Mouse (Mus musculus): Measurements from ENCODE around the gene Cers6.

The Cers6 gene

DNA sequence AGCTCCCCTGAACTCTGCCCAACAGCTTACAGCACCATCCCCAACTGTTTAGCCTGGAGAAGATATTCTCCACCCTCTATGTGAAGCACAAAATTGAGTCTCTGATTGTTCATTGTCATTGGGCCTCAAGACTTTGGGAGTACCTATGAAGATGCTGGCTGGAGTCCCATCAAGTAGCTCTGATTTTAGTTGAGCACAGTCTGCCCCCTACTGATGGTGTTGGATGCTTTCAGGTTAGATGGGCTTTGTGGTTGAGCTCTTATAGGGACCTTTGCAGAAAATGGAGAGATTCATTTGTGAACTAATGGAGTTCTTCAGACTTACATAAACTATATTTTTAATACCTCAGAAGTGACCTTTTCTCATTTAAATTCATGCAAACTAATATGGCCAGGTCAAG is 200.1 kb downstream of the Cers6 start:
- DNase-seq (ENCODE audit: low read depth, low spot score), result peak; percentile 8

- no peak for DNase-seq (ENCODE audit: low read depth, low spot score)
These were observed 200.9 kb downstream of the Cers6 start for GRCm38 (mm10) chr2:69061910-69062689.

DNA sequence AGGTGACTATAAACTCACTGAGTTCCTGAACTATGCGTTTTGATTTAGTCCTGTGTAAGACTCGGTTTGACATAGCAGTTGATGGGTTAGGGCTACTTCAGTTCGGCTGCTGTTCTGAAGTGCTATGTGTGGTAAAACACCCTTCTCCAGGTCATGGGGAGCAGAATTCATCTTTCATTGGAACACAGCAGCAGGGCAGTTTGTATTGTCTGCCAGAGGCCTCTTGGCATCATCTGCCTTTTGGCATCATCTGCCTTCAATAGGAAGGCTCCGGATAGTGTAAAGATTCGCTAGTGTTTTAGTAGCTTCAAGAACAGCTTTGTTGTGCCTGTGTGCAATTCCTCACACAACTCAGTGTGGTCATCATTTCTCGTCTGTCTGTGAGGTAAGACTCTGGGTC is 203.5 kb downstream of the Cers6 start:
- no peak for DNase-seq (ENCODE audit: low read depth, low spot score)

GRCm38 (mm10) chr2:69071440-69072235 is 210.4 kb downstream of the Cers6 start:
- DNase-seq (ENCODE audit: low read depth, low spot score), result no peak

DNA sequence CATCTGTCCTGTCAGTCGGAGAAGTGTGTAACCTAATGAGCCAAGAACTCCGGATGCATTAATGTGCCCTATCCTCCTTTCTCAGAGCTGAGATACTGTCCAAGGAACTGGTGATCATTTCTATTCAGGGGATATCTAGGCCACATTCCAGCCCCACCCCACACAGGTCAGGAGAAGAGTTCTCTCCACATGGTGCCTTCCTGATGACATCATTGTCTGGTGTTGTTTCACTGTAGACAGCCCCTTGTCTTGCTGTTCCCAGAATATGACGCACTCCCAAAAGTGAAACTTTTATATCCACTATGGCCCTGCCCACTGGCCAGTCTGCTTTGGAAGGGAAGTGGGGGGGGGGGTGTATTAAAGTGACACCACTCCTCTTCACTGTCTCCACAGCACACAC is 215.9 kb downstream of the Cers6 start:
- DNase-seq (ENCODE audit: low read depth, low spot score), result peak; percentile 26

DNA sequence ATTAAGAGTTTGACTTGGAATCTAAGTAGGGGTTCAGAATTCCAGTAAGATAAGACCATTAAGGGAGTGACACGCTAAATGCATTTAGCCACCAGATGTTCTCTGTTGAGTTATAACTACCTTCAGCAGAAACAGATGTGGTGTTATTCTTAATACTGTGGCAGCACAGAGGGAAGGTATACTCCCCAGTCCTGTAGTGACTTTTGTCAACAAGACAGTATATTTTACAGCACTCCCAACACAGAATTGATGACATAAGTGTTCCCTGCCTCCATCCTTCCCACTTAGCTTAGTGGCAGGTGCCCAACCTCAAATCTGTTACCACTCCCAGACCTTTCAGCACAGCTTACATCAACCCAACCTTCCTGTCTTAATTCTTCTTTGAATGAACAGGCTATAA is 219.5 kb downstream of the Cers6 start:
- DNase-seq (ENCODE audit: low read depth, low spot score), result no peak

GRCm38 (mm10) chr2:69082499-69083197 is 221.4 kb downstream of the Cers6 start:
- DNase-seq (ENCODE audit: low read depth, low spot score), result no peak

- DNase-seq (ENCODE audit: low read depth, low spot score), result no peak
These were observed 221.9 kb downstream of the Cers6 start for GRCm38 (mm10) chr2:69083198-69083509.

- DNase-seq (ENCODE audit: low read depth, low spot score), result no peak
These were observed 223.2 kb downstream of the Cers6 start for GRCm38 (mm10) chr2:69084416-69084815.

GRCm38 (mm10) chr2:69086505-69087260 is 225.4 kb downstream of the Cers6 start:
- DNase-seq (ENCODE audit: low read depth, low spot score), result no peak

GRCm38 (mm10) chr2:69095836-69096235 is 234.6 kb downstream of the Cers6 start:
- no peak for DNase-seq (ENCODE audit: low read depth, low spot score)

GRCm38 (mm10) chr2:69096821-69097220 is 235.6 kb downstream of the Cers6 start:
- no peak for DNase-seq (ENCODE audit: low read depth, low spot score)

- no peak for DNase-seq (ENCODE audit: low read depth, low spot score)
These were observed 236.3 kb downstream of the Cers6 start for GRCm38 (mm10) chr2:69097526-69097925.

DNA sequence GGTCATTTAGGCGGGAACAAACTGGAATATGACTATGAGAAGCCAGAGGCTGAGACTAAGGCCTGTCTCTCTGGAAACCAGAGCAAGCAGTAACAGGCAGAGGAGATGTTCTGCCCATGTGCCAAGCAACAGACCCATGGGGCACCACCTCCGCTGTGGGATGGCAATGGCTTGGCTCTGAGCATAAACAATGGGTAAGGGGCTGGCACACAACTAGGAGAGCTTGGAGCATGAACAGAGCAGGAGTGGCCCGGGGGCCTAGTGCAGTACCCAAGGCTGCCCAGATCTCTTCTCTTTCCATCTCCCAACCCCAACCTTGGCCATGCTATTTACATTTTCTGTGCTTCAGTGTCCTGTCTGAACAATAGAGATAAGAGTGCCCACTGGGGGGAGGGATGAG is 237.5 kb downstream of the Cers6 start:
- DNase-seq (ENCODE audit: low read depth, low spot score), result no peak

DNA sequence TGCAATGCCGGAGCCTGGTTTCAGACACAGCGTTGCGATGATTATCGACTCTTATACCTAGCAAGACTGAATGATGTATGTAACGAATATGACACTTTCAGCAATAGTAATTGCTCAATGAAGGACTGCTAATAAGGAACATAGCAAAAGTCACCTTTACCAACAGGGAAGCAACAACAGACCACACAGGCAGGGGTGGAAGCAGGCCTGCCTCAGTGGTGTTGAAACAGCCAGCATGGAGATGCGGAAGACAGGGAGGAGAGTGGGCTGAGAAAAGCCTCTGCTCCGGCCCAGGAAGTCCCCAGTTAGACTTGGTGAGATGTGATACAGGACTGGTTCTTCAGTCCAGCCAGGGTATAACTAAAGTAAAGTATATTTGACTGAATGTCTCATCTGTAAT is 237.9 kb downstream of the Cers6 start:
- DNase-seq (ENCODE audit: low read depth, low spot score), result no peak

- peak; percentile 13 for DNase-seq (ENCODE audit: low read depth, low spot score)
These were observed 239.5 kb downstream of the Cers6 start for GRCm38 (mm10) chr2:69100706-69101105.

- DNase-seq (ENCODE audit: low read depth, low spot score), result no peak
These were observed 242.3 kb downstream of the Cers6 start for GRCm38 (mm10) chr2:69103526-69103925.

DNA sequence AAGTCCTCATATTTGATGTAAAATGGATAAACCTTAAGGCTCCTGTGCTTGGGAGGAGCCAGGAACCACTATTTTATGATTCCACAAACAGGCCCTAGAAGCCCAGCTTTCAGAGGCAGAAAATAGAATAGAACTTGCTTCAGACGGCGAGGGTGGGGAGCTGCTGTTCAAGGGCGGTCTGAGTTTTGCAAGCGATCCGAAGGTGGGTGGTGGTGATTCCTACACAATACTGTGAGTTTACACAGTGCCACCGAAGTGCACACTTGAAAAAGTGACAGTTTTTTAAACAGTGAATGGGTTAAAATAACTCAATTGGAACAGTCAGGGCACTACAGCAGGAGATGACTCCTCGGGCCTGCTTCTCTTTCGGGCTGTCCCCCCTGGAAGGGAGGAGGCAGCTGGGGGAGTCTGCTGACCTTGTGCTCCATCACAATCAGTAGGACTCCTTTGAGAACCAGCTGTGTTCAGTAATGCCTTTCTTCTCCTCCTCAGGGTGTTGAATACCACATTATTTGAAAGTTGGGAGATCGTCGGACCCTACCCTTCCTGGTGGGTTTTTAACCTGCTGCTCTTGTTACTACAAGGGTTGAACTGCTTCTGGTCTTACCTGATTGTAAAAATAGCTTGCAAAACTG is 243.4 kb downstream of the Cers6 start:
- no peak for DNase-seq (ENCODE audit: low read depth, low spot score)

DNA sequence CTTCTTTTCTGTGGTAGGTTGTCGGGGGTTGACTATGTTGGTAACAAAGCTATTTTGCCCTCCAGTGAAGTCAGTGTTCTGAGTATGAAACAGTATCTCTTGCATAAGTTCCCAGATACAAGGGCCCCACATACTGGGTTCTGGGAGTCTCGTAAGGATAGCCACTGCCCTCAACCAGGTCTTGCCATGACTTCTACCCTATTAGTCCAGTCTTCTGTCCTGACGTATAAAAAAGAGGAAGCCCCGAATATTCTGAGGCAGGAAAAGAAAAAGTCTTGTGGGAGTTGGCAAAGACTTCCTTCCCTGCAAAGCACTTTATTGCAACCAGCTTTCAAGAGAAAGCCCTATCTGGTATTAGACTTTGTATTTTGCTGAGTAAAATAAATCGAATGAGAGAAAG is 248.0 kb downstream of the Cers6 start:
- no peak for DNase-seq (ENCODE audit: low read depth, low spot score)

- DNase-seq (ENCODE audit: low read depth, low spot score), result peak; percentile 42
These were observed 248.5 kb downstream of the Cers6 start for GRCm38 (mm10) chr2:69109710-69110109.

- no peak for DNase-seq (ENCODE audit: low read depth, low spot score)
These were observed 251.4 kb downstream of the Cers6 start for GRCm38 (mm10) chr2:69112609-69113008.
